In genomic region chr16:30056906-30057305, GRCm38 (mm10) we compare ENCODE assay signal across 9 mouse cellular contexts. TPM values are rescaled to one million over a fixed set of nuclear protein-coding genes. Genes with fewer than 3 reads are reported as not detected.
DNase-seq lines count a peak whose midpoint lies in the region; ATAC-seq and TF ChIP-seq lines count a peak whose summit lies in the region.
"Had no signal": no experiment of that assay in that cellular context is flagged by ENCODE, and none has a peak within 500 bp of the region (broad histone marks: within the 10 kb centered on the region; RNA-seq: fewer than 3 reads in every experiment).

No protein-coding gene starts in this region.

- H3K9ac ChIP-seq in kidney, embryonic 15.5 days = no peak overlapping the region
- H3K9ac ChIP-seq: liver, embryonic 14.5 days had no signal

- H3K27me3 ChIP-seq in kidney, adult 2 months (replicated peaks; ENCODE audit: control insufficient read depth, insufficient read depth, low read length) = no peaks in the 10 kb centered on the region
- H3K27me3 ChIP-seq in kidney, embryonic 15.5 days = no peaks in the 10 kb centered on the region

- peak; percentile 74 for DNase-seq in kidney, adult 2 months
- peak; percentile 69 for DNase-seq in gastrocnemius, adult 2 months
- peak; percentile 54 to 70 for DNase-seq in heart, postnatal 14 days
- DNase-seq in lung, postnatal 36 days = peak; percentile 91
- DNase-seq in urinary bladder, postnatal 10 days (ENCODE audit: low spot score) = no peak
- no peak for DNase-seq in yolk sac, embryonic 10.5 days (ENCODE audit: low spot score)
- DNase-seq: cerebellum, adult 8-10 months had no signal

- intact Hi-C loops in gastrocnemius, adult 2 months (cut with DNase I) = no loop called here
- intact Hi-C loops in heart, postnatal 14 days (cut with DNase I) = no loop called here

- no peak for TF ChIP-seq CTCF in kidney, adult 2 months (conservative IDR thresholded peaks at IDR 0.05; ENCODE audit: insufficient read depth, insufficient read length, low read depth, low read length)
- TF ChIP-seq CTCF in gastrocnemius, adult 2 months (IDR thresholded peaks at IDR 0.05) = no peak

- WGBS in kidney, adult 2 months = 76% methylated on average over 2 of the region's 2 CpGs
- WGBS in kidney, embryonic 15.5 days = 86% methylated on average over 2 of the region's 2 CpGs

- H3K4me1 ChIP-seq in kidney, adult 2 months (ENCODE audit: control insufficient read depth, insufficient read depth, low read length) = peaks cover 31% of the 10 kb centered on the region
- peaks cover 72% of the 10 kb centered on the region for H3K4me1 ChIP-seq in kidney, embryonic 15.5 days

- no peak overlapping the region for H3K4me3 ChIP-seq in kidney, adult 2 months (ENCODE audit: insufficient read depth, low read depth, low read length)
- no peak overlapping the region for H3K4me3 ChIP-seq in kidney, embryonic 15.5 days (replicated peaks)
- H3K4me3 ChIP-seq in gastrocnemius, adult 2 months = no peak overlapping the region

- H3K36me3 ChIP-seq in kidney, adult 2 months (ENCODE audit: control insufficient read depth, insufficient read depth, low read length) = no peaks in the 10 kb centered on the region
- no peaks in the 10 kb centered on the region for H3K36me3 ChIP-seq in kidney, embryonic 15.5 days

- no peaks in the 10 kb centered on the region for H3K9me3 ChIP-seq in kidney, embryonic 15.5 days (replicated peaks)

- no peak for ATAC-seq in kidney, embryonic 15.5 days (replicated peaks; ENCODE audit: low FRiP score)

- H3K4me2 ChIP-seq in kidney, embryonic 15.5 days = no peak overlapping the region

- TF ChIP-seq POLR2A in kidney, adult 2 months (IDR thresholded peaks at IDR 0.05; ENCODE audit: low read depth, low read length) = no peak

- 0 out of 2 replicates have a peak overlapping the region, but pooled peaks have one; percentile 21 for H3K27ac ChIP-seq in kidney, adult 2 months (ENCODE audit: insufficient read depth, low read depth, low read length)
- H3K27ac ChIP-seq in kidney, embryonic 15.5 days = no peak overlapping the region
- peak overlapping the region; percentile 57 for H3K27ac ChIP-seq in gastrocnemius, adult 2 months
- H3K27ac ChIP-seq: liver, embryonic 14.5 days had no signal

RNA-seq across cellular contexts. Expression of gene Hes1, which starts 7.3 kb away (rescaled TPM):
- 54.4 and 78.8 TPM in 2 replicates for polyA plus RNA-seq in kidney, adult 2 months (2012; rRNA removed)
- polyA plus RNA-seq in kidney, embryonic 15.5 days (2015; fragmentation: Nextera tagmentation; extraction: Ambion mirVana) = 57.4 and 63.3 TPM in 2 replicates
- total RNA-seq in gastrocnemius, adult 2 months (2021) = 10 to 100 TPM in 1 of 2 experiments, 1 to 10 TPM in 1; 9.5 to 11.1 TPM
- total RNA-seq in heart, postnatal 14 days (2021) = 10 to 100 TPM; 28.9 to 30.9 TPM

Comparison
In these comparisons a context has a peak if more than half of its experiments do, and no peak if none do; other contexts are left out.
1. DNase-seq: peak in kidney, adult 2 months (single experiment), gastrocnemius, adult 2 months (single experiment), heart, postnatal 14 days (2 of 2) and lung, postnatal 36 days (single experiment); none in urinary bladder, postnatal 10 days (single experiment) and yolk sac, embryonic 10.5 days (single experiment).